Mouse (Mus musculus): ENCODE results near the gene Mustn1.

DNA sequence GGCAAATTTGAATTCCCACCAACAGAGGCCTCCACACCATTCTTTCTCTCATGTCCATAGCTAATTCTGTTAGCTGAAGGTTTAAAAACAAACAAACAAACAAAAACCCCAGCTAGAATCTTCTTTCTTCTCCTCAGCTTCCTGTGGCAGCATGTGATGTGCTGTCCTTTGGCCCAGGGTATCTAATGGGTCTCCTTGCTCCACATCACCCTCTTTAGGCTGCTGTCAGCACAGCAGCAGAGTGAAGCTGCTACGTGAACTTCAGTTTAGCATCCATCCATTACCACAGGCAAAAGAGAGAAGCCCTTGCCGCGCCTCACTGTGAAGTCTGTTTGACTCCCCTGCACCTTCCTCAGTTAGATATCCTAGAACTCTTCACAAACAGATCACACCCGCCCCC lies 21.0 kb upstream of the Mustn1 start:
- TF ChIP-seq CTCF (IDR thresholded peaks at IDR 0.05; ENCODE audit: extremely low read depth, insufficient read depth, insufficient read length, insufficient replicate concordance), result no peak
- TF ChIP-seq POLR2A (IDR thresholded peaks at IDR 0.05; ENCODE audit: low read depth, low read length), result no peak
